Mouse (Mus musculus) layer of hippocampus, adult 6 months (tissue): Measurements from ENCODE around the gene Eefsec. TPM values are rescaled to one million over a fixed set of nuclear protein-coding genes. Genes with fewer than 3 reads are reported as not detected.

Experiments
- long read RNA-seq, 2 experiments: library from polyadenylated mRNA; unstranded; transcript quantifications; one replicate each; pipeline ENCODE4 v2.0.0; 2019 to 2020
- polyA plus RNA-seq: library from polyadenylated mRNA; unstranded; fragments of <200 nt; fragmentation: Nextera tagmentation; gene quantifications from 2 replicates; pipeline ENCODE4 v1.2.3, GENCODE M21; 2021

The Eefsec gene
- 37.8 and 44.0 TPM in 2 replicates for polyA plus RNA-seq
- long read RNA-seq, experiment 1, transcript Eefsec-201 (7 exons, 2,679 nt) = major isoform, 31 of 44 reads
- long read RNA-seq, experiment 1, partial matches to known transcripts = 3 of 44 reads
- long read RNA-seq, experiment 1, other reads (novel, unspliced or antisense) = 10 of 44 reads
- long read RNA-seq, experiment 2, transcript Eefsec-201 (7 exons, 2,679 nt) = major isoform, 146 of 211 reads
- long read RNA-seq, experiment 2, partial matches to known transcripts = 2 of 211 reads
- long read RNA-seq, experiment 2, other reads (novel, unspliced or antisense) = 63 of 211 reads

GRCm38 (mm10) chr6:88446063-88447002, at the start of gene Eefsec:
Gene Eefsec (minus strand): TSS chr6:88446539.

DNA sequence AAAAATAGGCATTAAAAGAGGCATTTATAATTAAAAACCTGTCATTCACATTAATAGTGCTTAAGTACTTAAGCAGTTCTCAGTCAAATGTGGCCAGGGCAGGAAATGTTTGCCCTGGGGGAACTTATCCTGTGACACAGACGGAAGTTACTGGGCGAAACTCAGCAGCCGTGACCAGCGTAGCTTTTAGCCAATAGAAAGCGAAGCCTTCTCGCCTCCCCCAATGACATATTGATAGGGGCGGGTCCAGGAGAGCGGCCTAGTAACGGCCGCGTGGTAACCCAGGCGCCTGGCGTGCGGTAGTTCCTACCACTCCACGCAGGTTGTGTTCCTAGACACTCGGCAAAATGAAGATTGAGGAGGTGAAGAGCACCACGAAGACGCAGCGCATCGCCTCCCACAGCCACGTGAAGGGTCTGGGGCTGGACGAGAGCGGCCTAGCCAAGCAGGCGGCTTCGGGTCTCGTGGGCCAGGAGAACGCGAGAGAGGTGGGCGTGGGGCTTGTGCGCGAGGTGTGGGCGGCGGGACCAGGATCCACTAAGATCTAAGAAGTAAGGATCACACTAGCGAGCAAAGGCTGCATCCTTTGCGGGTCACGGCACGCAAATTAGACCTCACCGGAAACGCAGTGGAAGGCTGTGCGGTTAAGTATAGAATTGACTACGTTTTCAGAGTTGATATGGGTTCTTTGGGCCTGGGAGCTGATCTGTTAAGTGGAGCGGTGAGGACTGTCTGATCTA, 19.0 kb upstream of the Eefsec start, which contains the start of gene Ruvbl1:
Ruvbl1 (plus strand) TSS at position 229 of the 740 bp plus-strand sequence.

DNA sequence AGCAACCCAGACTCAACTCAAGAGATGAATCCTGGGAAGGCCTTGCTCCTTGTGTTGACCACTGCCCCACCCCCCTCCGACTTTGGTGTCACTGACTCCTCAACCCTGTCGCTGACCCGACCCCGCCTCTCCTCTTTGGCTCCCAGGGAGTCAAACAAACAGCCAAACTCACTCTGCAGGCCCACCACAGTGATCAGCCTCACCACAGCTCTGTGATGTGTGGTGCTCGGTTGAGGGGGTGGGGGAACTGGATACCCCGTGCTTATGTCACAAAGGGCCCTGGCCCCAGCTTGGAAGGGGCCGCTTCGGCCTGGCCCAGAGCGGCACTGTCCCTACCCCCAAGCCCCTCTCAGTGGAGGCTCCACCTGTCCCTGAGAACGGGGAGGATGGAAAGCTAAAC, 224.4 kb downstream of the Eefsec start, which contains the start of gene Dnajb8:
Dnajb8 (plus strand) TSS at position 301 of the 400 bp plus-strand sequence.

Other genes starting within 250 kb of the Eefsec start
- gene Dnajb8, start 224.3 kb downstream of the Eefsec start, polyA plus RNA-seq = not detected in 2 replicates
- gene Ruvbl1, start 18.9 kb upstream of the Eefsec start, polyA plus RNA-seq = 74.5 and 80.9 TPM in 2 replicates
- 63.2 and 70.8 TPM in 2 replicates for gene Sec61a1, start 72.4 kb upstream of the Eefsec start, polyA plus RNA-seq
- gene Kbtbd12, start 191.4 kb upstream of the Eefsec start, polyA plus RNA-seq = 0.46 and 0.60 TPM in 2 replicates